8 mouse cellular contexts compared by ENCODE assay signal in genomic region chr6:63255826-63256555, GRCm38 (mm10). TPM values are rescaled to one million over a fixed set of nuclear protein-coding genes. Genes with fewer than 3 reads are reported as not detected.
DNase-seq lines count a peak whose midpoint lies in the region; ATAC-seq and TF ChIP-seq lines count a peak whose summit lies in the region.
"Had no signal": no experiment of that assay in that cellular context is flagged by ENCODE, and none has a peak within 500 bp of the region (broad histone marks: within the 10 kb centered on the region; RNA-seq: fewer than 3 reads in every experiment).

Gene Grid2 (plus strand): TSS chr6:63255876.

- H3K4me3 ChIP-seq in embryonic fibroblast, embryonic 13.5 days (ENCODE audit: insufficient read depth, low read length) = peak within 1 kb of the TSS; percentile 55
- H3K4me3 ChIP-seq in hindbrain, embryonic 14.5 days (replicated peaks; ENCODE audit: low read length) = peak within 1 kb of the TSS; percentile 89
- peak within 1 kb of the TSS; percentile 87 for H3K4me3 ChIP-seq in midbrain, postnatal 0 days (ENCODE audit: low read depth, low read length)
- H3K4me3 ChIP-seq: erythroblast, embryonic 14.5 days had no signal

- peak within 1 kb of the TSS; percentile 89 for H3K9ac ChIP-seq in hindbrain, embryonic 14.5 days
- H3K9ac ChIP-seq in midbrain, postnatal 0 days (replicated peaks; ENCODE audit: low read length, poor library complexity, severe bottlenecking) = peak within 1 kb of the TSS; percentile 81

- no peak within 1 kb of the TSS for H3K27ac ChIP-seq in embryonic fibroblast, embryonic 13.5 days (ENCODE audit: insufficient read depth, low read length)
- peak within 1 kb of the TSS; percentile 90 for H3K27ac ChIP-seq in hindbrain, embryonic 14.5 days
- H3K27ac ChIP-seq in midbrain, postnatal 0 days (ENCODE audit: low read depth, low read length) = peak within 1 kb of the TSS; percentile 91

- H3K27me3 ChIP-seq in hindbrain, embryonic 14.5 days (ENCODE audit: control insufficient read depth, insufficient read depth, low read length) = no peaks in the 10 kb centered on the region
- H3K27me3 ChIP-seq in midbrain, postnatal 0 days (ENCODE audit: insufficient read depth, low read length) = no peaks in the 10 kb centered on the region

- no peak for TF ChIP-seq POLR2A in embryonic fibroblast, embryonic 13.5 days (IDR thresholded peaks at IDR 0.05; ENCODE audit: low read depth, low read length)

- intact Hi-C loops in left cerebral cortex, postnatal 4 days (cut with DNase I) = loop anchor here (5.0 to 10.0 kb wide), 2 partner anchors 1379 to 1396 kb away; no protein-coding TSS in a partner anchor

- H3K9me3 ChIP-seq in hindbrain, embryonic 14.5 days (ENCODE audit: control insufficient read depth, low read length) = no peaks in the 10 kb centered on the region
- no peaks in the 10 kb centered on the region for H3K9me3 ChIP-seq in midbrain, postnatal 0 days (ENCODE audit: low read length)

- no peak for TF ChIP-seq CTCF in embryonic fibroblast, embryonic 13.5 days (IDR thresholded peaks at IDR 0.05; ENCODE audit: borderline replicate concordance, insufficient read depth, low read length)
- peak; percentile 64 for TF ChIP-seq CTCF in midbrain, postnatal 0 days (IDR thresholded peaks at IDR 0.05)

- peak within 1 kb of the TSS; percentile 76 for H3K4me2 ChIP-seq in hindbrain, embryonic 14.5 days (replicated peaks)
- peak within 1 kb of the TSS; percentile 66 for H3K4me2 ChIP-seq in midbrain, postnatal 0 days (ENCODE audit: low read depth, low read length, poor library complexity, severe bottlenecking)

- no peaks in the 10 kb centered on the region for H3K36me3 ChIP-seq in hindbrain, embryonic 14.5 days (replicated peaks; ENCODE audit: control insufficient read depth, insufficient read depth)
- H3K36me3 ChIP-seq in midbrain, postnatal 0 days (ENCODE audit: insufficient read depth, low read length) = no peaks in the 10 kb centered on the region

- DNase-seq in Muller cell, postnatal 12 days (ENCODE audit: inconsistent ontology term) = peak; percentile 73
- DNase-seq in adrenal gland, postnatal 36 days = peak; percentile 2 to 4
- DNase-seq in hindbrain, embryonic 14.5 days (ENCODE audit: low spot score) = peak; percentile 79
- peak; percentile 73 for DNase-seq in left cerebral cortex, postnatal 4 days
- peak; percentile 89 for DNase-seq in midbrain, postnatal 0 days (ENCODE audit: low spot score)
- no peak for DNase-seq in spleen, adult 18-20 months

- H3K4me1 ChIP-seq in embryonic fibroblast, embryonic 13.5 days (ENCODE audit: control insufficient read depth, insufficient read depth, low read length) = no peaks in the 10 kb centered on the region
- peaks cover 17% of the 10 kb centered on the region for H3K4me1 ChIP-seq in hindbrain, embryonic 14.5 days (replicated peaks; ENCODE audit: control insufficient read depth, insufficient read depth, low read length)
- no peaks in the 10 kb centered on the region for H3K4me1 ChIP-seq in midbrain, postnatal 0 days (ENCODE audit: insufficient read depth, low read length)

- under 1% methylated on average over 58 of the region's 71 CpGs for WGBS in hindbrain, embryonic 14.5 days
- 1% methylated on average over 64 of the region's 71 CpGs for WGBS in midbrain, postnatal 0 days

- peak; percentile 81 for ATAC-seq in hindbrain, embryonic 14.5 days (ENCODE audit: low FRiP score)
- ATAC-seq in midbrain, postnatal 0 days (ENCODE audit: low FRiP score) = peak; percentile 72

RNA-seq across cellular contexts. Expression of gene Grid2, which starts in this region (rescaled TPM):
- under 1 TPM in 1 of 2 experiments, not detected in 1; 0.07 TPM for total RNA-seq in adrenal gland, postnatal 36 days (2021)
- polyA plus RNA-seq in embryonic fibroblast, embryonic 13.5 days (2011; ENCODE audit: insufficient read length, low read depth, missing spikeins) = 1.6 and 1.8 TPM in 2 replicates
- 16.6 and 18.1 TPM in 2 replicates for polyA plus RNA-seq in hindbrain, embryonic 14.5 days (2014; fragmentation: Nextera tagmentation; extraction: Ambion mirVana)
- 10 to 100 TPM; 25.2 to 26.8 TPM for total RNA-seq in left cerebral cortex, postnatal 4 days (2021)
- total RNA-seq in midbrain, postnatal 0 days (2014; rRNA removed) = 44.8 and 52.2 TPM in 2 replicates
- 12.4 and 15.3 TPM in 2 replicates for polyA plus RNA-seq in midbrain, postnatal 0 days (2015; fragmentation: Nextera tagmentation; extraction: Ambion mirVana)
- polyA plus RNA-seq: erythroblast, embryonic 14.5 days had no signal

Comparison
In these comparisons a context has a peak if more than half of its experiments do, and no peak if none do; other contexts are left out.
1. RNA of gene Grid2 (total RNA-seq): 44.8 to 52.2 TPM in midbrain, postnatal 0 days and 25.2 to 26.8 TPM in left cerebral cortex, postnatal 4 days; 0.07 TPM in adrenal gland, postnatal 36 days; every median in the first group is over 10 times any median in the second.
2. Peak in DNase-seq in adrenal gland, postnatal 36 days; RNA of the gene not detected or under 1 TPM.
3. DNase-seq: peak in Muller cell, postnatal 12 days (single experiment), hindbrain, embryonic 14.5 days (single experiment), left cerebral cortex, postnatal 4 days (single experiment) and midbrain, postnatal 0 days (single experiment); none in spleen, adult 18-20 months (0 of 2).
4. Peak in every context shown above with its lines, with median percentiles within 50 percentile points of each other: H3K4me3 ChIP-seq.